Mouse (Mus musculus): ENCODE measurements around the gene Tbk1. TPM values are rescaled to one million over a fixed set of nuclear protein-coding genes. Genes with fewer than 3 reads are reported as not detected.

The Tbk1 gene
- polyA plus RNA-seq (2014; fragmentation: Nextera tagmentation; extraction: Ambion mirVana): 30.7 and 32.6 TPM in 2 replicates

DNA sequence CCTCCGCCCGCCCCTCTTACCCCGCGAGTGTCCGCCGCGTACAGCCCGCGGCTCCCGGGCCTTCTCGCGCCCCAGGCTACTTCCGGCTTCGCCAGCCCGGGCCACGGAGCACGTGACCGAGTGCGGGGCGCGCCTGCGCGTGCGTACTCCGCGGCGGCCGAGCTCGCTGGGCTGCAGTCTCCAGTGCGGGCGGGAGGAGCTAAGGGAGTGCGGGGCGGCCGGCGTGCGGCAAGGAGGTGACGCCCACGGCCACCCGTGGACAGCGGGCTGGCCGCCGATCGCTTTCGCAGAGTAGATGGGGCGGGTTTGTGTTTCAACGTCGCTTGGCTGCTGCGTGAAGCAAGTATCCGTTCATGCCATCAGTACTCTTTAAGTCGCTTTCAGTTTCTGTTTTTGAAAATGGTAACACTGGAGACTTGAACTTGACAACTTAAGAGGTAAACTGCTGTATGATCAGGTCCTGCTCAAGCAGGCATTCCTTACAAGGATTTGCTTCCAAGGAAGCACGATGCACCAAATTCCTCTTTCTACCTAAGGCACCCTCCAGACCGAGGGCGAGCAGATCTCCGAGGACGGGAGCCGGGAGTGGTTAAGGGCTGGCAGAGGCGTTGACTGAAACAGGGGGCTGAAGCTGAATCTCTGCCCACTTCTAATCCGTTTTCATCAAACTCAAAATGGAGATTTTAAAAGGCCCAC lies at the start of gene Tbk1:
Gene Tbk1 (minus strand): TSS at position 113 of the 696 bp plus-strand sequence.
- Histone ChIP-seq H3K4me1 (ENCODE audit: control insufficient read depth, insufficient read depth, low read length) (no peaks in the 10 kb centered on the region), H3K9me3 (ENCODE audit: control insufficient read depth, low read length) (no peaks in the 10 kb centered on the region), H3K36me3 (ENCODE audit: control insufficient read depth, insufficient read depth, low read length) (peaks cover 5% of the 10 kb centered on the region; the same call in 1 of the 2 replicates), H3K27ac (replicated peaks; ENCODE audit: low read depth, low read length) (0 out of 2 replicates have a peak within 1 kb of the TSS, but pooled peaks have one; percentile 33), H3K4me2 (ENCODE audit: low read depth, severe bottlenecking) (peak within 1 kb of the TSS; percentile 71), H3K9ac (ENCODE audit: low read length) (peak within 1 kb of the TSS; percentile 89), H3K4me3 (ENCODE audit: low read depth, low read length) (peak within 1 kb of the TSS; percentile 80), H3K27me3 (ENCODE audit: control insufficient read depth, insufficient read depth, low read length) (no peaks in the 10 kb centered on the region)
- ATAC-seq (ENCODE audit: insufficient number of reproducible peaks, low FRiP score, low TSS enrichment, low read depth) (peak; percentile 91), DNase-seq (ENCODE audit: low spot score) (peak; percentile 91)
- WGBS: under 1% methylated on average over 58 of the region's 58 CpGs

DNA sequence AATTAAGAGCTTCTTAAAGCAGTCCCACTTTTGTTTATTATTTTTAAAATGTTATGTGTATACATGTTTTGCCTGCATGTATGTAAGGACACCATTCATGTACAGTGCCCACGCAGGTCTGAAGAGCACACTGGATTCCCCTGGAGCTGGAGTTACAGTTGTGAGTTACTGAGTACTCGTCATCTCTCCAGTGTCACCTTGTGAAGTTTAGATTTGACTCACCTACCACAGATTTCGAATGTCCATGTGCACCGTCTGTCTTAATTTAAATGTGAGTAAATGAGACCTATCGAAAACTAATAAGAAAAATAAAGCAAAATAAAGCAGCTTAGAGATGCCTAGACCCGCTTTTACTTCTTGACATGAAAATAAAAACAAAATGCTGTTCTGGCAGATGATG lies 49.7 kb upstream of the Tbk1 start:
- no peaks in the 10 kb centered on the region for H3K9me3 ChIP-seq (ENCODE audit: control insufficient read depth, low read length)
- H3K36me3 ChIP-seq (ENCODE audit: control insufficient read depth, insufficient read depth, low read length): no peaks in the 10 kb centered on the region
- DNase-seq (ENCODE audit: low spot score) (no peak), ATAC-seq (ENCODE audit: insufficient number of reproducible peaks, low FRiP score, low TSS enrichment, low read depth) (no peak)
- H3K9ac ChIP-seq (ENCODE audit: low read length): no peak overlapping the region
- peaks cover 6% of the 10 kb centered on the region; the same call in 1 of the 2 replicates for H3K4me1 ChIP-seq (ENCODE audit: control insufficient read depth, insufficient read depth, low read length)
- H3K27me3 ChIP-seq (ENCODE audit: control insufficient read depth, insufficient read depth, low read length): 0 out of 2 replicates have a peak, but pooled peaks cover 2% of the 10 kb centered on the region
- no peak overlapping the region for H3K4me3 ChIP-seq (ENCODE audit: low read depth, low read length)
- WGBS: 86% methylated on average over 6 of the region's 6 CpGs
- no peak overlapping the region for H3K27ac ChIP-seq (replicated peaks; ENCODE audit: low read depth, low read length)
- H3K4me2 ChIP-seq (ENCODE audit: low read depth, severe bottlenecking): no peak overlapping the region

DNA sequence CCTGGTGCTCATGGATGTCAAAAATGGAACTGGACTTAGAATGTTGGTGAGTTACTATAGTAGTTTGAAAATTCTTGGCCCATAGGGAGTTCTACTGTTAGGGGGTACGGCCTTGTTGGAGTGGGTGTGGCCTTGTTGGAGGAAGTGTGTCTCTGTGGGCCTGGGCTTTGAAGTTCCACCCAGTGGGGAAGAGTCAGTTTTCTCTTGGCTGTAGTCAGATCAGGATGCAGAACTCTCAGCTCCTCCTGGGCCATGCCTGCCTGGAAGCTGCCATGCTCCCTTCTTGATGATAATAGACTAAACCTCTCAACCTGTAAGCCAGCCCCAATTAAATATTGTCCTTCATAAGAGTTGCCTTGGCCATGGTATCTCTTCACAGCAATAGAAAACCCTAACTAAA lies 47.6 kb upstream of the Tbk1 start:
- Histone ChIP-seq H3K27me3 (ENCODE audit: control insufficient read depth, insufficient read depth, low read length) (no peaks in the 10 kb centered on the region), H3K36me3 (ENCODE audit: control insufficient read depth, insufficient read depth, low read length) (no peaks in the 10 kb centered on the region), H3K9ac (ENCODE audit: low read length) (no peak overlapping the region), H3K4me2 (ENCODE audit: low read depth, severe bottlenecking) (no peak overlapping the region), H3K9me3 (ENCODE audit: control insufficient read depth, low read length) (no peaks in the 10 kb centered on the region), H3K4me1 (ENCODE audit: control insufficient read depth, insufficient read depth, low read length) (no peaks in the 10 kb centered on the region), H3K27ac (replicated peaks; ENCODE audit: low read depth, low read length) (no peak overlapping the region), H3K4me3 (ENCODE audit: low read depth, low read length) (no peak overlapping the region)
- 68% methylated on average over 1 of the region's 1 CpGs for WGBS
- DNase-seq (ENCODE audit: low spot score): no peak
- ATAC-seq (ENCODE audit: insufficient number of reproducible peaks, low FRiP score, low TSS enrichment, low read depth): no peak

DNA sequence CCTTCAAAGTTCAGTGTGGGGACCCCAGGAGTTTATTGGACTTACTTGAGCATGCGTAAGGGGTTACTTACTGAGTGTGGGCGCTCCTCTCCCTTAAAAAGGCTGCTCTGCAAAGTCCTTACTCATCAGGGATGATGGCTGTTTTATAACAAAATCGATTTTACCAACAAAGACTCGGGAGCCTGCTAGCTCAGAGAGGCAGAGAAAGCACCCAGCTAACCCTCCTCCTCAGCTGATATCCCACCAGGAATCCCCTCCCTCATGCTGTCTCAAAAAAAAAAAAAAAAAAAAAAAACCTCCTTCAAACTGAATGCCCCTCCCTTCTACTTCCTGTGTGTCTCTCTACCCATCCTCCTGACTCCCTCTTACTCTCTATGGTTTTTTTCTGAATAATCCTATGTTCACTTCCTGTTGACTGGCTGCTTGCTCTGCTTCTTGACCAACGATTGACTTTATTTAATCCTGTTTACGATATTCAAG lies 42.0 kb upstream of the Tbk1 start:
- WGBS: 90% methylated on average over 6 of the region's 6 CpGs

DNA sequence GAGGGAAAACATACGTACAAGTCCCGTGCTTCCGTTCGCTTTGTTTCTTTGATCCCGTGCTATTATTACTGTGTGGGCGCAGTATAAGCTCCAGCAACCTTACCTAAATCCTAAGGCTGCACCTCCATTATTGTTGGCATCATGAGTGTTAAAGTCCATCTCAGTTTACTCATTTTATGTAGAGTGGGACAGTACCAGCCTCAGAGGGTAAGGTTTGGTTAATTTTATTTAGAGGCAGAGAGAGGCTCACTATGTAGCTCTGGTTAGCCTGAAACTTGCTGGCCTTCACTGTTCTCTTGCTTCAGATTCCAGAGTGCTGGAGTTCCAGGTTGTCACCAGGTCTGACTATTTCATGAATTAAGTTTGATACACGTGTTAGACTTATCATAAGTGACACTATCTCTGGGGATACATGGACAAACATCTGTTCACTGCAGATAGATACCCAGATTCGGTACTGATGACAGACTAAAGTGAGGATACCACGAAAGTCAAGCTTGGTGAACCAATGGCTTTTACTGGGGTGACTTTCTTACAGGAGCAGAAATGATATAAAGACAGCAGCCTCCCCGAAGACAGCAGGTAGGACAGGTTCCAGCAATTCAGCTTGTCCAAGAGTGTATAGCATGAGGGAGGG lies 40.7 kb upstream of the Tbk1 start:
- H3K4me2 ChIP-seq (ENCODE audit: low read depth, severe bottlenecking): peak overlapping the region; percentile 70; the same call in 1 of the 2 replicates

More for the DNA sequence above, 42.0 kb upstream of the Tbk1 start:
- ATAC-seq (ENCODE audit: insufficient number of reproducible peaks, low FRiP score, low TSS enrichment, low read depth): no peak
- Histone ChIP-seq H3K9me3 (ENCODE audit: control insufficient read depth, low read length) (no peaks in the 10 kb centered on the region), H3K4me2 (ENCODE audit: low read depth, severe bottlenecking) (no peak overlapping the region), H3K36me3 (ENCODE audit: control insufficient read depth, insufficient read depth, low read length) (no peaks in the 10 kb centered on the region), H3K27me3 (ENCODE audit: control insufficient read depth, insufficient read depth, low read length) (no peaks in the 10 kb centered on the region), H3K9ac (ENCODE audit: low read length) (no peak overlapping the region), H3K4me3 (ENCODE audit: low read depth, low read length) (no peak overlapping the region), H3K27ac (replicated peaks; ENCODE audit: low read depth, low read length) (no peak overlapping the region), H3K4me1 (ENCODE audit: control insufficient read depth, insufficient read depth, low read length) (peaks cover 7% of the 10 kb centered on the region)
- no peak for DNase-seq (ENCODE audit: low spot score)

DNA sequence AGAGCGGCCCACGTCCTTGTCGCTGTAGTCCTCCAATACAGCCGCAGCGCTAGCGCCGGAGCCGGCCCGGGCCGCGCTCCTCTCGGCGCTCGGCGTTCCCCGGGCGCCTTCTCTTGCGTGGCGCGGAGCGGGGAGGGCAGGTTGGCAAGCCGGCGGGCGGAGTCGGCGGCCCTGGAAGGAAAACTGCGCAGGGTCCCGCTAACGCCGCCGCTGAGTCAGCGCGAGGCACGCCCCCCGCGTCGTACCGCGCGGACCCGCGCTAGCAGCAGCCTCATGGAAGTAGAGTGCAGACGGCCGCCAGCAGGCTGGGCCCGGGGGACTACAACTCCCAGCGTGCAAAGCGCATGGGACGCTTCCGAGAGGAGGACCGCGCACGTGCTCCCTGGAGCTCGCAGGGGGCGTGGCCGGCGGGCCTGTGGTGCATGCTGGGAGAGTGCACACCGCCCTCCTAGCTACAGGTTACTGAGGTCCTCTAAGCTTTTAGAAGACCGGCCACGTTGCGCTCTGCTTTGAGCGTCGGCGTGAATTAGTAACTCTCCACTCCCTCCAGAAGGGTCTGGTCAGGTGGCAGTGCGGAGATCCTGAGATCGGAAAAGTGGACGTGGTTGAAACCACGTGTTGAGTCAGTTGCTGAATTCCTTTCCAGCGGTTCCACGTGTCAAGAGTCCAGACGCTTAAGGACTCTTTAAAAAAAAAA lies 39.7 kb upstream of the Tbk1 start, which contains the start of gene Xpot:
Gene Xpot (minus strand): TSS at position 147 of the 697 bp plus-strand sequence.
- peaks cover 7% of the 10 kb centered on the region for H3K4me1 ChIP-seq (ENCODE audit: control insufficient read depth, insufficient read depth, low read length)
- peaks cover 2% of the 10 kb centered on the region; the same call in 1 of the 2 replicates for H3K36me3 ChIP-seq (ENCODE audit: control insufficient read depth, insufficient read depth, low read length)
- H3K9me3 ChIP-seq (ENCODE audit: control insufficient read depth, low read length): no peaks in the 10 kb centered on the region
- peak within 1 kb of the TSS; percentile 89 for H3K27ac ChIP-seq (replicated peaks; ENCODE audit: low read depth, low read length)
- no peaks in the 10 kb centered on the region for H3K27me3 ChIP-seq (ENCODE audit: control insufficient read depth, insufficient read depth, low read length)
- peak within 1 kb of the TSS; percentile 70 for H3K4me2 ChIP-seq (ENCODE audit: low read depth, severe bottlenecking)
- DNase-seq (ENCODE audit: low spot score): peak; percentile 100
- peak within 1 kb of the TSS; percentile 92 for H3K4me3 ChIP-seq (ENCODE audit: low read depth, low read length)
- peak; percentile 99 for ATAC-seq (ENCODE audit: insufficient number of reproducible peaks, low FRiP score, low TSS enrichment, low read depth)
- H3K9ac ChIP-seq (ENCODE audit: low read length): peak within 1 kb of the TSS; percentile 82
- under 1% methylated on average over 67 of the region's 70 CpGs for WGBS

More for the DNA sequence above, 40.7 kb upstream of the Tbk1 start:
- H3K9me3 ChIP-seq (ENCODE audit: control insufficient read depth, low read length): no peaks in the 10 kb centered on the region
- peaks cover under 1% of the 10 kb centered on the region; the same call in 1 of the 2 replicates for H3K36me3 ChIP-seq (ENCODE audit: control insufficient read depth, insufficient read depth, low read length)
- H3K4me3 ChIP-seq (ENCODE audit: low read depth, low read length): no peak overlapping the region
- DNase-seq (ENCODE audit: low spot score) (no peak), ATAC-seq (ENCODE audit: insufficient number of reproducible peaks, low FRiP score, low TSS enrichment, low read depth) (no peak)
- no peak overlapping the region for H3K9ac ChIP-seq (ENCODE audit: low read length)
- 87% methylated on average over 10 of the region's 10 CpGs for WGBS
- H3K4me1 ChIP-seq (ENCODE audit: control insufficient read depth, insufficient read depth, low read length): peaks cover 7% of the 10 kb centered on the region
- no peak overlapping the region for H3K27ac ChIP-seq (replicated peaks; ENCODE audit: low read depth, low read length)
- no peaks in the 10 kb centered on the region for H3K27me3 ChIP-seq (ENCODE audit: control insufficient read depth, insufficient read depth, low read length)

DNA sequence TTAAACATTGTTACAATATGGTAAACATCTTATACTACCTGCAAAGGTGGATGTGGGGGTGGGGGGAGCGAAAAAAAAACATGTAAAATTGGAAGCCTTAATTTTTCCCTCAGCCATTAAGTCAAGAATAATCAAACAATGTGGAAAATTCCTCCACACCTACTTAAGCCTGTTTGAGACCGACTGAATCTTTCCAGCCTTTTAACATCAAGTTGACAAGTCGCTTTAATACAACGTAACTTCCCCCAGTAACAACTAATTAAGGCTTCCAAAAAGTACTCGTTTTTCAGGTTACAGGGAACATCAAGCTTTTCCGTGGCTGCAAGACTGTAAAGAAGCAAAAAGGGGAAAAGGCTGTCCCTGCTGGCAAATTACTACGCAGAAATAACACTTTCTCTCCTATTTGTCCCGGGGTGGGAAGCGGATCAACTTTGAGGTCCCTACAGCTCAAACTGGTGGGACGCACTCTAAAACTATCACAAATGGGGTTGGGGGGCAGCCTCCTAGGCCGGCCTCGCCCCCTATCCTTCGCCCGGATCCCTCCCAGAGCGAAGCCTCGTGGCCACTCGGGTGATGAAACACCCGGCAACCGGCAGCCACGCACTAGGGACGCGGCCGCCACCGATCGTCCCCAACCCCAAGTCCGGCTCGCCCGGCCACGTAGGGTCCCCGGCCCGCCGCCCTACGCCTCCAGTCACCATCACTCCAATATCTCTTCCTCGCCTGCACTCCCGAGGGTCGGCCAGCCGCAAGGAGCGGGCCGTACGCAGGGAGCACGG lies 39.0 kb upstream of the Tbk1 start:
- DNase-seq (ENCODE audit: low spot score) (no peak), ATAC-seq (ENCODE audit: insufficient number of reproducible peaks, low FRiP score, low TSS enrichment, low read depth) (no peak; the same call in 1 of the 2 replicates)
- Histone ChIP-seq H3K27ac (replicated peaks; ENCODE audit: low read depth, low read length) (peak overlapping the region; percentile 89), H3K36me3 (ENCODE audit: control insufficient read depth, insufficient read depth, low read length) (peaks cover 5% of the 10 kb centered on the region; the same call in 1 of the 2 replicates), H3K9me3 (ENCODE audit: control insufficient read depth, low read length) (no peaks in the 10 kb centered on the region), H3K4me1 (ENCODE audit: control insufficient read depth, insufficient read depth, low read length) (peaks cover 7% of the 10 kb centered on the region), H3K27me3 (ENCODE audit: control insufficient read depth, insufficient read depth, low read length) (no peaks in the 10 kb centered on the region), H3K9ac (ENCODE audit: low read length) (peak overlapping the region; percentile 82), H3K4me2 (ENCODE audit: low read depth, severe bottlenecking) (peak overlapping the region; percentile 70), H3K4me3 (ENCODE audit: low read depth, low read length) (peak overlapping the region; percentile 92)
- 1% methylated on average over 40 of the region's 41 CpGs for WGBS
